Mouse (Mus musculus) 416B (cell line): ENCODE data around the gene AC161166.1.
A peak's percentile ranks its signal among the peaks of the same experiment; 100 is the strongest.

Source experiments
- DNase-seq: peaks from one replicate; pipeline ENCODE4 v3.0.0; 2011; ENCODE audit warnings: low read depth

AC161166.1 gene

GRCm38 (mm10) chr7:24461376-24462051 lies 50.7 kb downstream of the AC161166.1 start:
- DNase-seq = peak; percentile 68
